Mouse (Mus musculus): ENCODE results near the gene Pram1.
A peak's percentile ranks its signal among the peaks of the same experiment; 100 is the strongest.

Pram1 gene

DNA sequence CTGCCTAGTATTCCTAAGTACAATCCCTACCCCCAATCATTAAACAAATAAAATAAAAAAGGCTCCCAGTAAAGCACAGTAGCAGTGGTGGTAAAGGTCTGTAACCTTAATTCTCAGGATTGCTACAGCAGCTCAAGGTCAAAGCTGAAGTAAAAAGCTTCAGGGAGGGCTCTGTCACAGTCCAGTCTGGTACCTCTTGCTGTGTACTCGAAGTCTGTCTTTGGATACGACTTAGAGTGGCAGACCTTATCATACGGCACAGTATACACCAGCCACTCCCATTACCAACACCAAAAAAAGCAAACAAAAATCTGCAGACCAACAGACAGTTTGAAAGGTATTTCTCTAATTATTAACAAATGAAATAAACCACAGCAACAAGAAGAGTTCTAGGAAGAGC lies 29.0 kb downstream of the Pram1 start:
- no peak for DNase-seq (ENCODE audit: extremely low spot score, low spot score)

DNA sequence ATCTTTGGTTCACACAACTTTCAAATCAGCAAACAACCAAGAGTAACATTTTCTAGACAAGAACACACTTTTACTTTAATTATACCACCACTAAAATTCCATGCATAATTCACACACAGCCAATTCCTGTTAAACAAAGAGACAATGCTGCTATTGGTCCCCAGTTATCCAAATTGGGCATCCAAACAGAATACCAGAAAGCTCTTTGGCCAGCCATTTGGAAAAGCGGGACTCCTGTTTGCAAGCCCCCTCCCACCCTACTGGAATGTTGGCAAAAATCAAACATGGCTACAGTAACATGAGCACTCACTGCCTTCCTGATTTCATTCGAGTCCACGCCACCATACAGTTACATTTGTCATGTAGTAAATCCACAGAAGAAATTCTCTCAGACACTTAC lies 31.8 kb downstream of the Pram1 start:
- DNase-seq (ENCODE audit: extremely low spot score, low spot score) = no peak

- DNase-seq (ENCODE audit: extremely low spot score, low spot score) = no peak
Observed at GRCm38 (mm10) chr17:33673837-33674236, 36.0 kb downstream of the Pram1 start.

DNA sequence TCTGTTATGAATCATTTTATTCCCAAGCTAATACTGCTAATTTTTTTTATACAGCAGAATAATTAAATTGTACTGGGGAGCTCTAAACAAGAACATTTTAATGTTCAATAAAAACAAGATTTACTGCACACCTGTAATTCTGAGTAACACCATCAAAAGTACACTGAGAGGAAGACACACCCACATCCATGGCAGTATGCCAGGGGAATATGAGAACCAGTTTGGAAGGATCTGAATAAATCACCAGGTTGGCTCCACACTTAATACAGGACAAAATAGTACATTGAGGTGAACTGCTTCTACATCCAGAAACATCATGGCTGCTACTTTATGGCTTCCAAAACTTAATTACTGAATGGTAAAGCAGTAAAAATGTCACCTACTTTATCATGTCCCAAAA lies 37.6 kb downstream of the Pram1 start:
- no peak for DNase-seq (ENCODE audit: extremely low spot score, low spot score)

GRCm38 (mm10) chr17:33676086-33676485 lies 38.2 kb downstream of the Pram1 start:
- DNase-seq (ENCODE audit: extremely low spot score, low spot score) = no peak

DNA sequence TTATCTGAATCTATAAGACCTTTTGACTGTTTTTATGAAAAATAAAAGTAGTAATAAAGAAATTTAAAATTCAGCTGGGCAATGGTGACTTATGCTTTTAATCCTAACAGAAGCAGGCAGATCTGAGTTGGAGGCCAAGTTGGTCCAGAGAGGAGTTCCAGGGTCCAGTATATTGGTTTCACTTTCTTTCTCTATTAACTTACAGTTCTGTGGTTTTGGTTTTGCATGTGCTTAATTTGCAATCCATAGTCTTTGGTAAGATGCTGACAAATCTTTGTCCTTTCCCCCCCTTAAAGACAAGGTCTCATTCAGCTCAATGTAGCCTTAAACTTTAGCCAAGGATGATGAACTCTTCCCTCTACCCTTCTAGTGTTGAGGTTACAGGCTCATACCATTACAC lies 40.9 kb downstream of the Pram1 start:
- DNase-seq (ENCODE audit: extremely low spot score, low spot score) = no peak

DNA sequence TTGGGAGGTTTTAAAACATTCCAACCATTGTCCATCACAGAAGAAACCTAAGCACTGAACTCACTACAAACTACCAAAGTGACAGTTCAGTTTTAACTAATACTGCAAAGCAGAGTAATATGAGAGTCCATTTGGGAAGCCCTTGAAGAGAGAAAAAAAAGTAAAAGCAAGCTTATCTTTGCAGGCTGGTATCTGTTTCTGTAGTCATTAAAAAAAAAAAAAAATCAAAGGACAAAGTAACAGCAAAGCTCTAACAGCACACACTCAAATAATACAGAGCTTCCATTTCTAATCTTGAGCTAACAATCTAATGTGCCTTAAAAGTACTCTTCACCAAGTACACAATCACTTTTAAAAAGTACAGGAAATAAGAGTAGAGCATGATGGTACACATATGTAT lies 43.9 kb downstream of the Pram1 start:
- DNase-seq (ENCODE audit: extremely low spot score, low spot score) = no peak

DNA sequence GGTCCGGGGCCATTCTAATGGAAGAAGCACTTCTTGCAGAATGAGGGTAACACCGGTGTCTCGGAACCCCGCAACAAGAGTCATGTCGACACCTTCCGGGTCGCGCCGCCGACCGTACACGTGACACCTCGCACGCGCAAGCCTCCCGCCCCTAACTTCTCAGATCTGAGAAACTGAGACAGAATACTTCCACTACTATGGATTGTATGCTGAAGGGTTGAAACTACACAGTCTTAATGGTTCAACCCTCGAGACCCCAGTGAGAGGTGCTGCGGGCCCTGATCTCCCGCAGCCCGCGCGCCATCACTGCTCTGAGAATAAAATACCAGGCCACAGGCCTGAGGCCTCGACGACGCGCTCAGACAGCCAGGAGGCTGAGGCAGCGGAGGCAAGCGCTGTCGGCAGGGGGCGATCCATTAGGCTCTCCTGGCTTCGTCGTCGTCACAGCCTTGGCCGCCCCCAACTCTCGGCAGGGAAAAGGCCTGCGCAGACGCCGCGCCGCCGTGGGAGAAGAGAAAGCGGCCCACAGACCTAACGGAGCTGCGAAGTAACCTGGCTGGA lies 46.9 kb downstream of the Pram1 start:
- no peak for DNase-seq (ENCODE audit: extremely low spot score, low spot score)

- DNase-seq (ENCODE audit: extremely low spot score, low spot score) = peak; percentile 94
Observed at GRCm38 (mm10) chr17:33685249-33685653, 47.4 kb downstream of the Pram1 start.

- DNase-seq (ENCODE audit: extremely low spot score, low spot score) = no peak
Observed at GRCm38 (mm10) chr17:33686760-33687159, 48.9 kb downstream of the Pram1 start, which contains the start of gene Hnrnpm. Hnrnpm (minus strand) TSS chr17:33686860.
